Mouse (Mus musculus) midbrain, postnatal 0 days (tissue): ENCODE measurements around the gene Il1rap. TPM values are rescaled to one million over a fixed set of nuclear protein-coding genes. Genes with fewer than 3 reads are reported as not detected.

Experiments used
- ATAC-seq: fragments of 200-750 bp; cut with Nextera tagmentation; 2 replicates; pipeline ENCODE4 v1.8.0; 2017; ENCODE audit warnings: moderate number of reproducible peaks, mild to moderate bottlenecking, moderate TSS enrichment, moderate library complexity; ENCODE audit not compliant: low FRiP score
- DNase-seq: peaks from one replicate; pipeline ENCODE4 v3.0.0-alpha.2; 2015; ENCODE audit warnings: low spot score
- H3K27ac ChIP-seq: fragments of 300-500 bp; sonication (generic); 2 replicates; pipeline ENCODE4 v1.5.1; 2014; ENCODE audit warnings: low read depth, mild to moderate bottlenecking, low read length, mixed read lengths
- H3K27me3 ChIP-seq: fragments of 300-500 bp; sonication (generic); 2 replicates; pipeline ENCODE4 v1.6.1; 2014; ENCODE audit warnings: low read length, control low read depth, mixed read lengths; ENCODE audit not compliant: insufficient read depth
- H3K36me3 ChIP-seq: fragments of 300-500 bp; sonication (generic); 2 replicates; pipeline ENCODE4 v1.6.1; 2014; ENCODE audit warnings: low read length, control low read depth, mixed read lengths; ENCODE audit not compliant: insufficient read depth
- H3K4me1 ChIP-seq: fragments of 300-500 bp; sonication (generic); 2 replicates; pipeline ENCODE4 v1.6.1; 2014; ENCODE audit warnings: mild to moderate bottlenecking, control low read depth, antibody characterized with exemption, low read length, mixed read lengths; ENCODE audit not compliant: insufficient read depth
- H3K4me2 ChIP-seq: fragments of 300-500 bp; sonication (generic); 2 replicates; pipeline ENCODE4 v1.6.1; 2014; ENCODE audit warnings: low read depth, mild to moderate bottlenecking, low read length, mixed read lengths; ENCODE audit not compliant: poor library complexity, severe bottlenecking
- H3K4me3 ChIP-seq: fragments of 300-500 bp; sonication (generic); 2 replicates; pipeline ENCODE4 v1.5.1; 2014; ENCODE audit warnings: low read depth, mild to moderate bottlenecking, low read length, moderate library complexity
- H3K9ac ChIP-seq: fragments of 300-500 bp; sonication (generic); replicated peaks from 2 replicates; pipeline ENCODE4 v1.6.1; 2014; ENCODE audit warnings: mild to moderate bottlenecking, low read length, moderate library complexity, mixed read lengths; ENCODE audit not compliant: poor library complexity, severe bottlenecking
- H3K9me3 ChIP-seq: fragments of 300-500 bp; sonication (generic); 2 replicates; pipeline ENCODE4 v1.6.1; 2016; ENCODE audit warnings: low read length, control low read depth
- CTCF ChIP-seq: IDR thresholded peaks from 2 replicates; pipeline ENCODE4 v1.5.1; 2016; ENCODE audit warnings: antibody characterized with exemption, mild to moderate bottlenecking
- WGBS: fragments of 180-500 bp; shearing (Covaris S2); extraction: QIAGEN DNeasy Blood & Tissue Kit; methylation state at CpG from one replicate; pipeline ENCODE4 v1.1.7; 2014; 5-methylcytosine and 5-hydroxymethylcytosine counted together
- polyA plus RNA-seq: library from polyadenylated mRNA; unstranded; fragments of >200 nt; fragmentation: Nextera tagmentation; extraction: Ambion mirVana; gene quantifications from 2 replicates; pipeline ENCODE4 v1.2.1, GENCODE M21; 2015
- total RNA-seq: library from RNA; depleted of rRNA; stranded (reverse); fragments of >200 nt; gene quantifications from 2 replicates; pipeline ENCODE4 v1.2.3, GENCODE M21; 2014

The Il1rap gene
- total and polyA plus RNA-seq, 2 experiments from 2014 or later = 7.9 to 10.5 TPM

- no peak for TF ChIP-seq CTCF
- Histone ChIP-seq H3K4me3 (no peak overlapping the region), H3K27me3 (no peaks in the 10 kb centered on the region), H3K4me2 (no peak overlapping the region), H3K36me3 (no peaks in the 10 kb centered on the region), H3K9me3 (no peaks in the 10 kb centered on the region), H3K4me1 (no peaks in the 10 kb centered on the region), H3K27ac (no peak overlapping the region), H3K9ac (no peak overlapping the region)
- DNase-seq (no peak), ATAC-seq (no peak)
- WGBS = 81% methylated on average over 5 of the region's 5 CpGs
Observed at GRCm38 (mm10) chr16:26723952-26724747, 142.6 kb downstream of the Il1rap start.

- H3K4me2 ChIP-seq = no peak overlapping the region
- H3K27ac ChIP-seq = no peak overlapping the region
- H3K9ac ChIP-seq = no peak overlapping the region
- H3K27me3 ChIP-seq = no peaks in the 10 kb centered on the region
- no peak for TF ChIP-seq CTCF
- no peak overlapping the region for H3K4me3 ChIP-seq
- no peaks in the 10 kb centered on the region for H3K9me3 ChIP-seq
- DNase-seq = no peak
- no peaks in the 10 kb centered on the region for H3K36me3 ChIP-seq
- 82% methylated on average over 3 of the region's 3 CpGs for WGBS
- ATAC-seq = no peak
- no peaks in the 10 kb centered on the region for H3K4me1 ChIP-seq
Observed at GRCm38 (mm10) chr16:26728139-26728538, 146.6 kb downstream of the Il1rap start.

- 91% methylated on average over 1 of the region's 1 CpGs for WGBS
- no peak for TF ChIP-seq CTCF
- no peaks in the 10 kb centered on the region for H3K36me3 ChIP-seq
- H3K27me3 ChIP-seq = no peaks in the 10 kb centered on the region
- H3K4me1 ChIP-seq = no peaks in the 10 kb centered on the region
- H3K9me3 ChIP-seq = no peaks in the 10 kb centered on the region
- H3K4me3 ChIP-seq = no peak overlapping the region
- no peak overlapping the region for H3K9ac ChIP-seq
- H3K27ac ChIP-seq = no peak overlapping the region
- no peak for ATAC-seq
- DNase-seq = no peak
- no peak overlapping the region for H3K4me2 ChIP-seq
Observed at GRCm38 (mm10) chr16:26730941-26731340, 149.4 kb downstream of the Il1rap start.

- DNase-seq = no peak
- Histone ChIP-seq H3K27ac (no peak overlapping the region), H3K36me3 (no peaks in the 10 kb centered on the region), H3K4me3 (no peak overlapping the region), H3K27me3 (no peaks in the 10 kb centered on the region), H3K9me3 (no peaks in the 10 kb centered on the region), H3K4me1 (no peaks in the 10 kb centered on the region), H3K9ac (no peak overlapping the region), H3K4me2 (no peak overlapping the region)
- TF ChIP-seq CTCF = no peak
- no peak for ATAC-seq
- 33% methylated on average over 3 of the region's 3 CpGs for WGBS
Observed at GRCm38 (mm10) chr16:26732566-26732965, 151.1 kb downstream of the Il1rap start.

- 75% methylated on average over 5 of the region's 5 CpGs for WGBS
- no peak for ATAC-seq
- TF ChIP-seq CTCF = no peak
Observed at GRCm38 (mm10) chr16:26755381-26756155, 174.1 kb downstream of the Il1rap start.

GRCm38 (mm10) chr16:26775976-26776375 is 194.5 kb downstream of the Il1rap start:
- Histone ChIP-seq H3K27ac (no peak overlapping the region), H3K36me3 (no peaks in the 10 kb centered on the region), H3K4me1 (no peaks in the 10 kb centered on the region), H3K4me3 (no peak overlapping the region), H3K9me3 (no peaks in the 10 kb centered on the region), H3K4me2 (no peak overlapping the region), H3K9ac (no peak overlapping the region), H3K27me3 (no peaks in the 10 kb centered on the region)
- DNase-seq = no peak
- no peak for TF ChIP-seq CTCF
- ATAC-seq = no peak
- 68% methylated on average over 2 of the region's 2 CpGs for WGBS

More at GRCm38 (mm10) chr16:26755381-26756155, 174.1 kb downstream of the Il1rap start:
- Histone ChIP-seq H3K27ac (no peak overlapping the region), H3K4me1 (no peaks in the 10 kb centered on the region), H3K27me3 (no peaks in the 10 kb centered on the region), H3K36me3 (no peaks in the 10 kb centered on the region), H3K4me3 (no peak overlapping the region), H3K9me3 (no peaks in the 10 kb centered on the region), H3K9ac (no peak overlapping the region), H3K4me2 (no peak overlapping the region)
- no peak for DNase-seq
